Mouse (Mus musculus) C2C12 (cell line): ENCODE measurements at regions not wholly inside any gene's neighbourhood (a gene's known extent, or its start where the extent isn't known, plus 50 kb on each side); places are given as distances from the start of the nearest gene placed in this dataset.

Experiments used
- H3K27me3 ChIP-seq: one replicate; pipeline ENCODE4 v1.6.1; 2011; ENCODE audit not compliant: control insufficient read depth, insufficient read depth, insufficient read length
- H3K36me3 ChIP-seq: one replicate; pipeline ENCODE4 v1.6.1; 2011; ENCODE audit not compliant: control insufficient read depth, insufficient read depth
- H3K4me3 ChIP-seq: one replicate; pipeline ENCODE4 v1.5.1; 2011; ENCODE audit warnings: mild to moderate bottlenecking, control low read depth; ENCODE audit not compliant: poor library complexity, insufficient read depth, severe bottlenecking
- H3K79me2 ChIP-seq: one replicate; pipeline ENCODE4 v1.6.1; 2011; ENCODE audit not compliant: control insufficient read depth, insufficient read depth
- H3K79me3 ChIP-seq: one replicate; pipeline ENCODE4 v1.6.1; 2011; ENCODE audit warnings: low read depth, control low read depth
- H3ac ChIP-seq: one replicate; pipeline ENCODE3; 2011; ENCODE audit warnings: low read depth; ENCODE audit not compliant: control insufficient read depth, insufficient read length
- CEBPB ChIP-seq: IDR thresholded peaks from one replicate; pipeline ENCODE4 v1.6.1; 2011; ENCODE audit warnings: low read depth, mild to moderate bottlenecking, control low read depth, moderate library complexity
- CTCF ChIP-seq: IDR thresholded peaks from one replicate; pipeline ENCODE4 v1.5.1; 2011; ENCODE audit not compliant: control insufficient read depth, insufficient read depth, insufficient read length
- FOSL1 ChIP-seq: IDR thresholded peaks from one replicate; pipeline ENCODE4 v1.8.0; 2011; ENCODE audit warnings: mild to moderate bottlenecking, low read length; ENCODE audit not compliant: poor library complexity, insufficient read depth, severe bottlenecking
- MAX ChIP-seq: IDR thresholded peaks from one replicate; pipeline ENCODE4 v1.6.1; 2011; ENCODE audit warnings: mild to moderate bottlenecking, control low read depth
- MYOD1 ChIP-seq: IDR thresholded peaks from one replicate; pipeline ENCODE4 v1.6.1; 2011; ENCODE audit warnings: low read depth; ENCODE audit not compliant: control insufficient read depth, insufficient read length
- MYOG ChIP-seq: IDR thresholded peaks from one replicate; pipeline ENCODE4 v1.6.1; 2011; ENCODE audit not compliant: control insufficient read depth, insufficient read length; ENCODE audit errors: extremely low read depth
- USF1 ChIP-seq: IDR thresholded peaks from one replicate; pipeline ENCODE4 v1.6.1; 2011; ENCODE audit warnings: low read depth, mild to moderate bottlenecking, control low read depth, moderate library complexity

DNA sequence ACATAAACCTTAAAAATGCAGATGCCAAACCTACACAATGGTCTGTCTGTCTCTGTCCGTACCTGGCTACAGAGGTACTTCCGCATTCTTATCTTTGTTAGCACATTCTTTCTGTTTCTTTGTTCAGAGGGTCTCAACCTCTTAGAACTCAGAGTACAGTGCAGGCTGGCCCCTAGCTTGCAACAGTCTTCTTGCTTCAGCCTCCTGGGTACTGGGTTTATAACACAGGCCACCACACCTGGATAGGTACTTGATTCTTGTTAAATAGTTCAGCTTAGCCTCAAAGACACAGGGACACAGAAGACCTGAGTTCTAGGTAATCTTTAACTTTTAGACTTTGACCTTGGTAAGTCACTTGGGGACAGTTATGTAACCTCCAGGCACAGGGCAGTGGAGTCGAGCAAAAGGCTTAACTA is 60.5 kb upstream of the Dlx2 start:
- Histone ChIP-seq H3K36me3 (no peaks in the 10 kb centered on the region), H3K79me3 (no peaks in the 10 kb centered on the region)
- TF ChIP-seq USF1 (no peak), MYOG (no peak), FOSL1 (no peak), MAX (no peak), CTCF (no peak), MYOD1 (no peak), CEBPB (no peak)

DNA sequence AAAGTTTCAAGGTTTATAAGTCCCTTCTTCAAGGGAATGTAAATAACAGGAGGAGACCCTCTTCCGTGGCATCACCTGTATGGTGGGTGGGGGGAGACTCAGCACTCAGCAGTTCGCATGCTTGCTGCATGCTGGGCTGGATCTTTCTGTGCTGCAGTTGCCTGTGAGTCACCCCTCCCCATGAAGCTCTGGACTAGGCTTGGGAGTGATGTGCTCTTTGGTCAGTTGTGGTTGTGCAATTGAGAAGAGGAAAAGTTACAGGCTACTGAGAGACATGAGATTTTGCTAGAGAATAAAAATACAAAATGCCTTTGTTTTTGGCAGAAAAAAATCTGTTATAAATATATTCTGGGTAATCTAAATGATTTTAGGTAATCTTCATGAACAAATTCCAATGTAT is 66.7 kb upstream of the Dlx2 start:
- H3K4me3 ChIP-seq: no peak overlapping the region
- peak; percentile 78 for TF ChIP-seq CEBPB
- no peak for TF ChIP-seq MAX
- H3K36me3 ChIP-seq: no peaks in the 10 kb centered on the region
- no peak overlapping the region for H3ac ChIP-seq
- no peaks in the 10 kb centered on the region for H3K79me2 ChIP-seq
- H3K27me3 ChIP-seq: no peaks in the 10 kb centered on the region
- no peaks in the 10 kb centered on the region for H3K79me3 ChIP-seq

More for the DNA sequence above, 60.5 kb upstream of the Dlx2 start:
- no peak overlapping the region for H3K4me3 ChIP-seq
- no peak overlapping the region for H3ac ChIP-seq
- no peaks in the 10 kb centered on the region for H3K27me3 ChIP-seq
- no peaks in the 10 kb centered on the region for H3K79me2 ChIP-seq

DNA sequence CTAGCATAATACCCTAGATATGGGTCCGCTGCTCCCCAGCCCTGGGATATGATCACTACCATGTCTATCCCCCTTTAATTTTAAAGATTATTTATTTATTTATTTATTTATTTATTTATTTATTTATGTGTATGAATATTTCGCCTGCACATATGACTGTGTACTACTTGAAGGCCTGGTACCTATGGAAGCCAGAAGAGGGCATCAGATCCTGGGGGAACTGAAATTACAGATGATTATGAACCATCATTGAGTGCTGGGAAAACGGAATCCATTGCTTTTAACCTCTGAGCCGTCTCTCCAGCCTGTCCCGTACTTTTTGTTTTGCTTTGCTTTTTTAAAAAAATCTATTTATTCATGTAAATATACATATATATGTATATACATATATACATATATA is 70.0 kb upstream of the Dlx2 start:
- no peaks in the 10 kb centered on the region for H3K79me2 ChIP-seq
- no peak for TF ChIP-seq MAX
- no peak for TF ChIP-seq CTCF
- no peak for TF ChIP-seq CEBPB
- TF ChIP-seq MYOG: no peak
- no peak for TF ChIP-seq FOSL1
- no peak for TF ChIP-seq USF1
- TF ChIP-seq MYOD1: no peak
- H3K79me3 ChIP-seq: no peaks in the 10 kb centered on the region
- H3K27me3 ChIP-seq: no peaks in the 10 kb centered on the region
- no peaks in the 10 kb centered on the region for H3K36me3 ChIP-seq
- H3K4me3 ChIP-seq: no peak overlapping the region
- H3ac ChIP-seq: no peak overlapping the region

DNA sequence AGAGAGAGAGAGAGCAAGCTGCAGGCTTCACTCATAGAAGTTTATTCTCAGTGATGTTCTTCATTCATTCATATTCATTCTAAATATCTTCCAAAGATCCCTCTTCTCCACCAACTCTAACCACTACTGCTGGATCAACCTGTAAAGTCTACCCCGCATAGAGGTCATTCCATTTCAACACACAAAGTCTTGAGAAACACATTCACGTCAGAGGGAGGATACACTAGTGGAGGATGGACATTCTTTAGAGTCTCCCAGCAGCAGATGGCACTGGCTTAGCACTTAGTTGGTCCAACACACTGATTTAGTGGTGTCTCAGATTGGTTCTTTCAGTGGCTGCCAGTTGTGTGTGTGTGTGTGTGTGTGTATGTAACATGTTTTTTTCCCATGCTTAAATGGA is 74.9 kb upstream of the Dlx2 start:
- no peaks in the 10 kb centered on the region for H3K36me3 ChIP-seq
- H3ac ChIP-seq: no peak overlapping the region
- no peak overlapping the region for H3K4me3 ChIP-seq
- no peaks in the 10 kb centered on the region for H3K79me3 ChIP-seq
- no peaks in the 10 kb centered on the region for H3K79me2 ChIP-seq
- TF ChIP-seq CEBPB (no peak), USF1 (no peak), MYOD1 (no peak), FOSL1 (no peak), MAX (no peak), CTCF (no peak), MYOG (no peak)
- no peaks in the 10 kb centered on the region for H3K27me3 ChIP-seq

DNA sequence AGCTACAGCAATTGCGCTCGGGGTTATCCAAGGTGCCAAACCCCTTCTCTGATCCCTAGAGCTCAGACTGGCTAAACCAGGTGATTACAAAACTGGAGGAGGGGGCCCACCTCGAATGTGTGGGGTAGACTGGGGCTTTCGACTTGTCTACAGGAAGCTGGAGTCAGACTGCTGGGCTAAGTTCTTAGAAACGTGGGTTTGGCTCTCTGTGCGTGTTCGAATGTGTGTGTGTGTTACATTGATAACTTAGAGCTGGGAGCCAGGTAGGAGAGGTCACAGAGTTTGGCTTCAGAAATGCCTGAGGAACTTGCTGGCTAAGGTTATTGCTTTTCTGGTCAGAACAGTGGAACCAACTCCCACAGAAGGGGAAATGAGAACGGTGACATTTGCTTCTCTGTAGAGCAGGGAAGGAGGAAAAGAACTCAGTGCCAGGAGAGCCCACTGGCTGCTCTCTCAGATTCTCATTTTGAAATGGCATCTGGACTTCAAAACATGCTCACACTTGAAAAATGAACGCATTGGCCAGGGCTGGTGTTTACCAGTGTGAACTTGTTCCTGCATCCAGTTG is 76.1 kb upstream of the Dlx2 start:
- Histone ChIP-seq H3K4me3 (no peak overlapping the region), H3K79me2 (no peaks in the 10 kb centered on the region), H3K27me3 (no peaks in the 10 kb centered on the region), H3ac (no peak overlapping the region), H3K79me3 (no peaks in the 10 kb centered on the region), H3K36me3 (no peaks in the 10 kb centered on the region)
- TF ChIP-seq MYOG (no peak), USF1 (no peak), CEBPB (no peak), MAX (no peak), MYOD1 (no peak), FOSL1 (no peak), CTCF (no peak)

DNA sequence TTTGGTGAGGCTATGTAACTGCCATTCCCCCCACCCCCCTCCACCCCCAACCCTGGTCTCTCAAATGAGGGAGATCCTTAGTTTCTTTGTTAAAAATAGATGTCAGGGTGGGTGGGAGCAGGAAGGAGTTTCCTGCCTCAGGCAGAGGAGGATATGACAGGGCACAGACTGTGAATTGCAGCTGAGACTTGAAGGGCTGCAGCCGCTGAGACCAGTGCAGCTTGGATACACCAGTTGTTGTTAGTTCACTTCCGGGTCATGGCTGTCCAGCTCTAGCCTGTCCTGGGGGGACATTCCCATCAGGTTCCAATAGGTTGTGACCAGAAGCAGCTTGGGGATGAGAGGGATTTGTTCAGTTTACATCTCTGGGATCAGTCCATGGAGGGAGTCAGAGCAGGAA is 76.6 kb upstream of the Dlx2 start:
- Histone ChIP-seq H3K27me3 (no peaks in the 10 kb centered on the region), H3K4me3 (no peak overlapping the region), H3K79me2 (no peaks in the 10 kb centered on the region), H3ac (no peak overlapping the region), H3K36me3 (no peaks in the 10 kb centered on the region), H3K79me3 (no peaks in the 10 kb centered on the region)
- TF ChIP-seq USF1 (no peak), CEBPB (no peak)
